Mouse (Mus musculus) bone marrow, adult 2 months (tissue): ENCODE data around the gene Farp1.

Source experiments
- CTCF ChIP-seq: fragments of 200-500 bp; IDR thresholded peaks from 2 replicates; pipeline ENCODE4 v1.5.1; 2011; ENCODE audit warnings: low read length, control low read depth; ENCODE audit not compliant: control insufficient read depth, insufficient read depth
- POLR2A ChIP-seq: fragments of 200-500 bp; IDR thresholded peaks from 2 replicates; pipeline ENCODE4 v1.6.1; 2011; ENCODE audit warnings: low read depth, mild to moderate bottlenecking, control low read depth, low read length, borderline replicate concordance; ENCODE audit not compliant: control insufficient read depth

GRCm38 (mm10) chr14:121121664-121122063 lies 86.7 kb downstream of the Farp1 start:
- TF ChIP-seq CTCF = no peak
- TF ChIP-seq POLR2A = no peak
